Mouse (Mus musculus): Measurements from ENCODE around the gene Hist1h2be.
"Not testable (repeated sequence)": the region's sequence is repeated elsewhere in the genome, so short reads cannot be mapped to it uniquely, and the experiment has no call there.

Gene Hist1h2be

GRCm38 (mm10) chr13:23551146-23551834 lies 69.6 kb downstream of the Hist1h2be start, which contains the start of gene Hist1h4f:
Hist1h4f (minus strand) TSS chr13:23551648.
- CTCF ChIA-PET: interaction anchor here (0.7 to 0.8 kb wide), 2 partner anchors 16 to 1772 kb away, joined by 4 read pairs; no protein-coding TSS in a partner anchor

- CTCF ChIA-PET: interaction anchor here (0.8 kb wide), 1 partner anchor 16 kb away, joined by 4 read pairs; no protein-coding TSS in a partner anchor
Measured at GRCm38 (mm10) chr13:23550761-23551145, 70.2 kb downstream of the Hist1h2be start.

GRCm38 (mm10) chr13:23546694-23547093 lies 74.2 kb downstream of the Hist1h2be start:
- CTCF ChIA-PET: no interaction called here

GRCm38 (mm10) chr13:23544787-23545120 lies 76.2 kb downstream of the Hist1h2be start:
- CTCF ChIA-PET: not testable (repeated sequence)

- CTCF ChIA-PET: interaction anchor here (1.0 kb wide), 1 partner anchor 12 kb away, joined by 4 read pairs; no protein-coding TSS in a partner anchor
Measured at GRCm38 (mm10) chr13:23543965-23544786, 76.7 kb downstream of the Hist1h2be start, which contains the start of gene Hist1h3f. Hist1h3f (plus strand) TSS chr13:23544052.

- CTCF ChIA-PET: interaction anchor here (1.0 kb wide), 1 partner anchor 13 kb away, joined by 4 read pairs; no protein-coding TSS in a partner anchor
Measured at GRCm38 (mm10) chr13:23542999-23543607, 77.8 kb downstream of the Hist1h2be start, which contains the start of gene Hist1h2bh. Hist1h2bh (minus strand) TSS chr13:23543392.

- CTCF ChIA-PET: interaction anchor here (0.6 kb wide), 1 partner anchor 109 kb away, joined by 3 read pairs; no protein-coding TSS in a partner anchor
Measured at GRCm38 (mm10) chr13:23542225-23542980, 78.5 kb downstream of the Hist1h2be start.

- CTCF ChIA-PET: interaction anchor here (0.6 to 0.7 kb wide), 2 partner anchors 24 to 109 kb away, joined by 3 to 5 read pairs; no protein-coding TSS in a partner anchor
Measured at GRCm38 (mm10) chr13:23541497-23541896, 79.4 kb downstream of the Hist1h2be start.

- CTCF ChIA-PET: interaction anchor here (0.8 kb wide), 1 partner anchor 103 kb away, joined by 3 read pairs; no protein-coding TSS in a partner anchor
Measured at GRCm38 (mm10) chr13:23539821-23540220, 81.1 kb downstream of the Hist1h2be start.

GRCm38 (mm10) chr13:23538249-23538648 lies 82.7 kb downstream of the Hist1h2be start:
- CTCF ChIA-PET: interaction anchor here (1.8 kb wide), 1 partner anchor 15 kb away, joined by 4 read pairs; the partner anchor contains the start of gene Hist1h1d

GRCm38 (mm10) chr13:23537006-23537710 lies 83.8 kb downstream of the Hist1h2be start:
- CTCF ChIA-PET: interaction anchor here (0.7 to 1.8 kb wide), 2 partner anchors 9 to 16 kb away, joined by 4 read pairs; partner anchors contain the start of gene Hist1h1d

GRCm38 (mm10) chr13:23536076-23536822 lies 84.7 kb downstream of the Hist1h2be start:
- CTCF ChIA-PET: interaction anchor here (0.7 to 1.8 kb wide), 2 partner anchors 10 to 17 kb away, joined by 4 read pairs; partner anchors contain the start of gene Hist1h1d

GRCm38 (mm10) chr13:23535137-23536075 lies 85.5 kb downstream of the Hist1h2be start, which contains the start of gene Hist1h3g:
Hist1h3g (plus strand) TSS chr13:23535422.
- CTCF ChIA-PET: not testable (repeated sequence)

- CTCF ChIA-PET: interaction anchor here (0.6 kb wide), 1 partner anchor 717 kb away, joined by 3 read pairs; no protein-coding TSS in a partner anchor
Measured at GRCm38 (mm10) chr13:23534368-23535131, 86.4 kb downstream of the Hist1h2be start.
